Mouse (Mus musculus): ENCODE measurements around the gene Atrn. TPM values are rescaled to one million over a fixed set of nuclear protein-coding genes. Genes with fewer than 3 reads are reported as not detected.

Gene Atrn
- total RNA-seq, 2 experiments from 2014 or later, result 12.8 to 13.1 TPM

DNA sequence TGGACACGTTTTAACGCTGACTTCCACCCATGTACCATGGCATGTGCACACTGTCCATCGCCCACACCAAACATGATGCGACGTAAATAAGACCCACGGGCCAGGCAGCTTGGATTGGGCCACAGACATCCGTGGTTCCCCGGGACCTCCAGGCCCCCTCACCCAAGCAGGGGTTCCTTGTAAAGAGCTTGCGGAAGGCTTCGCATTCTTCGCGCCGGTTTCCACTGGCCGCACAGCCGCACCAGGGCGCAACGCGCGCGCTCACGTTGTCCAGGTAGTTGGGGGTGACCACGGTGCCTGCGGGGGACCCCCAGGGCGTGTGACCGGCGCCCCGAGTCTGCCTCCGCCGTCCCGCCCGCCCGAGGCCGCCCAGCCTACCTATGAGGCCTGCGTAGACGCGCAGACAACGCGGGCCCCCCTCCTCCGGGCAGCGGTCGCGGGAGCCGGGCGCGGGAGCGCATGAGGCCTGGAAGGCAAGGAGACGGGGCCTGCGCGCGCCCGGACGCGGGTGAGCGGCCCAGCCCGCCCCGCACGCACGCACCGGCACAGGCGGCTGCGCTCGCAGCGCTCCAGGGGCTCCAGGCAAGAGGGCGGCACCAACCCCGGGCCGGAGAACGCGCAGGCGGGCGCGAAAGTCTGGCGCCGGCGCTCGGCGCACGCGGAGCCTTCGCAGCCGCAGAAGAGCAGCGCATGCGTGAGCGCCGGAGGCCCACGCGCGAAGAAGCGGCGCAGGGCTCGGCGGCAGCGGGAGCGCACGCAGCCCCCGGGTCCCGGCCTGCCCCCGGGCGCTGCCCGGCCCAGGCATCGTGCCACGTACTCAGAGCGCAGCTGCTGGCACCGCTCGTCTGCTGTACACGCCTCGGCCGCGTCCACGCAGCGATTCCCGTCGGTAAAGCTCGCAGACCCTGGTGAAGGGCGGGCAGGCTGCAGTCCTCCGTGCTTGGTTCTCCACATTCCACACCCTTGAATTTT, 134.8 kb downstream of the Atrn start:
- DNase-seq, result no peak

DNA sequence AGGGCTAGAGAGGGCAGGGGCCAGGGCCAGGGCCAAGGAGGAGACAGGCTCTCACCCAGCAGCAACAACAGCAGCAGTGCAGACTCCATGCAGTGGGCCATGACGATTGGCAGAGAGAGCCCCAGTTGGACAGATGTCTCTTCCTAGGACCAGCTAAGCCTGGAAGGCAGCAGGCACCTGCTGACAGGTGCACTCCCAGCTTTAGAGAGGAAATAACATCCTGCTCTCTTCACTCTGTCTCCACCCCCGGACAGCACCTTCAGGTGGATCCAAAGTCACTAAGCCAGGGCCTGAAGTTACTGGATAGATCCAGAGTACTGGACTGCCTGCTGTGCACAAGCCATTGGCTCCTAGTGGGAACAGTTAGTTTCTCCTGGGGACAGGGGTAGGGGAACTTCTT, 136.7 kb downstream of the Atrn start, which contains the start of gene Gfra4:
Gfra4 (minus strand) TSS at position 101 of the 400 bp plus-strand sequence.
- DNase-seq, result no peak

DNA sequence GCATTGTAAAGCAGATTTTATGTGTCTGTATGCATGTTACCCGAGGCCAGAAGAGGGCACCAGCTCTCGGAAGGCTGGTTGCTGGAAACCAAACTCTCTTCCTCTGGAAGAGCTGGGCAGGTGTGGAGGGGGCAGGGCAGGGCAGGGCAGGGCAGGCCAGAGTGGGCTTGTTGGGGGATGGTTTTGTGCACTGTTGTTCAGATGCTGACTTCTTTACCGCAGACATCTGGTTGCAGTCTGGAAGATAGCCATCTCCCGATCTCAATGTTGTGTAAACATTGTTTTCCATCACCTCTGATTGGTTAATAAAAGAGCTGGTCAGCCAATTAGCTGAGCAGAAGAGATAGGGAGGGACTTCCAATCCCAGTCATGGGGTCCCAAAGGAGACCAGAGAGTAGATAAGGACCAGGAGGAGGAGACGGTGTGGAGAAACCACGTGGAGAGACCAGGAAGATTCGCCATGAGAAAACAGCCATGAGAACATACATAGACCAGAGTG, 138.1 kb downstream of the Atrn start:
- DNase-seq, result no peak

DNA sequence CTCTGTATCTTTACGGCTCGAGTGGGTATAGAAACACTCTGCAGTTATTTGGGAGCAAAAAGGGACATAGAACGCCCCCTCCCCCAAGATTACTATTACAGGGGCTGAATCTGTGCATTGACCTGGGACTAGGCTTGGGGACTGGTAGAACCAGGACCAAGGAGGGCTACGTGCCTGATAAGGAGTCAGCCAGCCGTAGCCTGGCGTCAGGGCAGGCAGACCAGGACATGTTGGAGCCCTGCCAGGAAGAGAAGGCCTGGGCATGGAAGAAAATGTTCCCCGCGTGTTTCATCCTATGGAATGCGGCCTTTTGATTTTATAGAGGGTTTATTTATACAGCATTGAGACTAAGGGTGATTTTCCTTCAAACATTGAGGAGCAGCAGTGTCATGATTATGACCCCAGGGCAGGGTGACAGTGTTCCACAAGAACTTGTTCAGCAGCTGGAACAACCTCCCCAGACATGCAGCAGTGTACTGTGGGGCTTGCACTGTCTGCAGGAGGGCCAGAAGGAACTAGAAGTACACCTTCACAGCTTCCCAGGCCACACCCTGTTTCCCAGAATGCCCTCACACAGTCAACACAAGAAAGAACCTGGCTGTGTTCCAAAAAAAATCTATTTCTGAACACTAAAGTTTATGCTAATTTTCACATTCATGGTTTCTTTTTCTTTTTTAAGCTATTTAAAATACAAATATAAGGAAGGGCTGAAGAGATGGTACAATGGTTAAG, 138.9 kb downstream of the Atrn start:
- DNase-seq, result no peak

DNA sequence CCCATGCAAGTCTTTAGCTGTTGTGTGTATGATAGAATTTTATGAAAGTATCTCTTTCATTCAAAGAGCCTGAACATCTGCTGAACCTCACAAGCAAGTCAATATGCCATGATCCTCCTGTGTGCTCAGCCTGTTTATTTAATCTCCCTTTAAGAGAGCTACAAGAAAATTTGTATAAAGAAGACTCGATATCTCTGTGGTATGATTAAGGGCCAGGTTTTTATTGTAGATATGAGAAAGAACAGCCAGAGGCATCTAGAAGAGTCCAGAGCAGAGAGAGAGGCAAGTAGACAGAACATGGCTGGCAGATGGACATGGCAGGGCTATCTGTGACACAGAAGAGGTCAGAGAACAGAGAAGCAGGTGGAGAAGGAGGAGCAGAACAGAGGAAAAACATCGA, 139.7 kb downstream of the Atrn start:
- no peak for DNase-seq

DNA sequence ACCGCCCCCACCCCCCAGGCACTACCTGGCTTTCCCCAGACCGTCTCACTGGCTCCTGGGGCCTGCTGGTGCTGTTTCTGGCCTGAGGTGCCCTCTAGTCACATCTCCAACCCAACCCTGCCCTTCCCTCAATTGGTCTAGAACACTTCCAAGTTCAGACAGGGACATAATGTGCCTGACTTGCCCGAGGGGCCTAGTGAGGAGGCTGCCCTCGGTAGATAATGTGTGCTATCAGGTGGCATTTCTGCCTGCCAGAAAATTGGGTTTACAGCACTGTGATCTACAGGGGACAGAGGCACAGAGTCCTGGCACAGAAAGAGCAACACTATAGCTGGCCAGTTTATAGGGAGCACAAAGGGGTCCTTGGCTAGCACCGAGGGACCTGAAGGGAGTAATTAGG, 145.7 kb downstream of the Atrn start:
- DNase-seq, result no peak

DNA sequence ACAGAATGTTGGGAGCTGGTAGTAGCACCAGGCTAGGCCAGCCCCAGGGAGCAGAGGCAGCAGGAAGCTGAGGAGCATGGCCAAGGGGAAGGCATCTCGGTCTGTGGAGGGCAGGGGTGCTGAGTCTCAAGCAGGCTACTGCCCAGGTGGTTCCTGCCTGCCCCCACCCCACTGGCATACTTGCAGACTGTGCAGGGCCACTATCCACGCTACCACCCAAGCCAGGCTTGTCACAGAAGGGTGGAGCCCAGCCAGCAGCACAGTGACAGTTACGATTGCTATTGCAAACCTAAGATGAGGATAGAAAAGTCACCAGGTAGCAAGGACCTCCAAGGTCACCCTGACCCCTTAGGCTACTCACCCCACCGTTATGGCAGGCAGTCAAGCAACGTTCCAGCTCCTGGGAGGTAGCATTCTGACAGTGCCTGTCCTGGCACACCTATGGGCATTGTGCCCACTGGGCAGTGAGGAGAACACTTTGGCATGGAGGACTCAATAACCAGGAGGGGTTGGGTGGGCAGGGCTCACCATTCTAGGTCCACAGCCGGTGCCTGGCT, 146.6 kb downstream of the Atrn start:
- no peak for DNase-seq

DNA sequence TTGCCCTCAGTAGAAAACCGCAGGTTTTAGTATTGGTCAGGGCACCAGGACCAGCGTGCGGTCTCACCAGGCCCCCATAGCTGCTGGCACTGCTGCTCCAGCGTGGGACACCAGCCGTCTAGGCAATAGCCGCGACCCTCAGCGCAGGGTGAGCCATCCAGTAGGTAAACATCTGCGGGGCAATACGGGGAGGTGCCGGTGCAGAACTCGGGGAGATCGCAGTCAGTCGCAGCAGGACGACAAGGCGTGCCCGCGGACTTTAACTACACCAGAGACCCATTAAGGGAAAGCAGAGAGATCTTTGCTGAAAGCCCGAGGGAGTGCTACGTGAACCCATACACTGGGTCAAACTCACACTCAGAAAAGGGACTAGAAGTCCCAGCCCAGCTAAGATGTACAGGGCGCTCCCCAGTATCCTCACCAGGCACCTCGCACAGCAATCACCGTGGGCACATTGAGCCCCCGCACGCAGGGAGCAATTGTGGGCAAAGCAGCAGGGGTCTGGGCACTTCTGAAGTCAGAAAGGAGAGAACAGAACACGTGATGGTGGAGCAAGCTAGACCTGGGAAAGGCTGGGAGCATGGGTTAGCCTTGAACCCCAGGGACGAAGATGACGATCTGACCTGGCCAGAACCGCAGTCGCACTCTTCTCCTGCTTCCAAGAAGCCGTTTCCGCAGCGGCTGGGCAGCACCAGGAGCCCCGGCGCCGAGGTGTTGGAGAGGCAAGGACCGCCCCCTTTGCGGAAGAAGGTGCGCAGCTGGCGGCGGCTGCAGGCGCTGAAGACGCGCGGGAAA, 147.8 kb downstream of the Atrn start:
- no peak for DNase-seq

DNA sequence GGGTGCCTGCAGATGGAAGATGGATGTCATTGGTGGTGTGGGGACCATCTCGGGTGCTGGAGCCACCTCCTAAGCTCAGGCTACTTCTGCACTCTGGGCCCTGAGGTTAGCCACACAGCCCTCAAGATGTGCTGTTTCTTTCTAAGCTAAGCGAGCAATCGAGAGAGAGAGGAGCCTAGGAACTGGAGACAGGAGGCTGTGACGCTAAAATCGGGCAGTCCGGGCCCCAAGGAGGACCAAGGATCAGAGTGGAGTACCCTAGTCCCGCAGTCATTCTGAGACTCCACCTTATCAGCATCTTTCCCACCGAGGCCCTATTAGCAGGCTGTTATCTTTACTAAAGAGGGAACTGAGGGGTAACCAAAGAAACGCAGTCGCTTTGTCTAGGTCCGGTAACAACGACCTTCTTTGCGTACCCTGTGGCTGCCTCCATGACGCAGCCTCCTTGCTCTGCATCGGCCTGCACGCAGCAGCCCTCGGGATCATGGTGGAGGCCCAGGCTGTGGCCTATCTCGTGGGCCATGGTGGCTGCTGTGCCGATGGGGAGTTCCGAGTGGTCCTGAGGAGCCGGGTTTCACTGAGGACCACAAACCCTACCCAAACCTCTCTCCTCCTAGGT, 148.5 kb downstream of the Atrn start:
- no peak for DNase-seq

DNA sequence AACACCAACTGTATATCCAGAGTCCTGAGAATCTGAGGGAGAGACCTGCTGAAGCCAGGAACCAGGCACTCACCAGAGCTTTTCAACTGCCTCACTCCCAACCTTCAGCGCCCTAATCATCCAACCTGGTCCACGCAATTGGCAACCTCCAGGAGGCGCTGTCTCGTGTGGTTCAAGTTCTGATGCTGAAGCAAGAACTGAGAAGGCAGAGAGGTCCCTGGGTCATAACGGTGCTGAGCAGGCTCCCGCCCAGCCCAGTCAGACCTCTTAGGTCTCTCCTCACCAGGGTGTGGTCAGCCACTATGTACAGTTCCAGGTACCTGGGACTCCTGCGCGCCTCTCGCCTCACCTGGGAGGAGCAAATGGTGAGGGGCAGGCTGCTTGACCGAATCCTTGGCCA, 149.3 kb downstream of the Atrn start:
- no peak for DNase-seq

DNA sequence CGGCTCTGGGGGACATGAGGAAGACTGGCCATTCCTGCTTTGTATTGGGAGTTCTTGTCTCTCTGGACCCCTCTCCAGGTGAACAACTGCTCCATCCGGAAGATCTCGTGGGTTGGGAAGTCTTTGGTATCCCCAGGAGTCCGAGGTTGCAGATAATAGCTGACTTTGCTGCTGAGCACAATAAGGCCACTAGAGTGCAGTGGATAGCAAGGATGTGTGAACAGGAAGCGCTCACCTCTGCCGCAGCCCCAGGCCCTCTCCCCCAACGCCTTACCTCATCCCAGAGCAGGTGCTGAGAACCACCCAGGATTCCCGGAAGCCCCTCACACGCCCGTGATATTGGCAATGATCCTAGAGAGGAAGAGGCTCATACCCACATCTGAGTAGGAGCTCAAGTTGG, 149.9 kb downstream of the Atrn start:
- no peak for DNase-seq

DNA sequence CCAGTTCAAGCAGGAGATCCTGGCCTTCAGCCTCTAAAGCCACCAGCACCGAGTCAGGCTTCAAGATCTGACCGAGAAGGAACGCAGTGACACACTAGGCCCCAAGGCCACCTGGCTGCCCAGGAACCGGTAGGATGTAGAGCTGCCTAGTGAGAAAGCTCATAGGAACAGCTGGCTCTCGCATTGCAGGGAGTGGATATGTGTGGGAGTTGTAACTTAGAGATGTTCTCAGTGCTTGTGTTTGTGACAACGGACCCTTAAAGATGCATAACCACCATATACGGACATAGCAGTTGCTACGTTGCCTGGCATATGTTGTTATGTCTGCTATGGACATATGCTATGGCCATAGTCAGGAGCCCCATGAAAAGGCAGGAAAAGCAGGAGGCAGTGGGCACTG, 152.4 kb downstream of the Atrn start:
- no peak for DNase-seq

DNA sequence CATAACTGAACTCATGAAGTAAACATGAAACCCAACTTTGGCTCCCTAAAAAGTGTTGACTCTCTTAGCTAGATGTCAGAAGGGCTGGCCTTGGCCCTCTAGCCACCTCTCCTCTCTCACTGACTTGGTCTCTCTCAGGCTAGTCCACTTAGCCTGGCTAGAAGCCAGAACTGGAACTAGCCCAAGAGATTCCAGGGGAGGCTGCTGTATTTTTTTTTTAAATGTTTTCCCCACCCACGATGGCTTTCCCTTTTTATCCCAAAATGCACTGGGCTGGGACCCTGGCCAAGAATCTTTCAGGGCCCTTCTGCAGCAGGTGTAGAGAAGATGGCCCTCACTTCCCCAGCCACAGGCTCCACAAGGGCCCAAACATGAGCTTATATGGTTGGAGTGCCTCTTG, 153.1 kb downstream of the Atrn start:
- peak; percentile 83 for DNase-seq

DNA sequence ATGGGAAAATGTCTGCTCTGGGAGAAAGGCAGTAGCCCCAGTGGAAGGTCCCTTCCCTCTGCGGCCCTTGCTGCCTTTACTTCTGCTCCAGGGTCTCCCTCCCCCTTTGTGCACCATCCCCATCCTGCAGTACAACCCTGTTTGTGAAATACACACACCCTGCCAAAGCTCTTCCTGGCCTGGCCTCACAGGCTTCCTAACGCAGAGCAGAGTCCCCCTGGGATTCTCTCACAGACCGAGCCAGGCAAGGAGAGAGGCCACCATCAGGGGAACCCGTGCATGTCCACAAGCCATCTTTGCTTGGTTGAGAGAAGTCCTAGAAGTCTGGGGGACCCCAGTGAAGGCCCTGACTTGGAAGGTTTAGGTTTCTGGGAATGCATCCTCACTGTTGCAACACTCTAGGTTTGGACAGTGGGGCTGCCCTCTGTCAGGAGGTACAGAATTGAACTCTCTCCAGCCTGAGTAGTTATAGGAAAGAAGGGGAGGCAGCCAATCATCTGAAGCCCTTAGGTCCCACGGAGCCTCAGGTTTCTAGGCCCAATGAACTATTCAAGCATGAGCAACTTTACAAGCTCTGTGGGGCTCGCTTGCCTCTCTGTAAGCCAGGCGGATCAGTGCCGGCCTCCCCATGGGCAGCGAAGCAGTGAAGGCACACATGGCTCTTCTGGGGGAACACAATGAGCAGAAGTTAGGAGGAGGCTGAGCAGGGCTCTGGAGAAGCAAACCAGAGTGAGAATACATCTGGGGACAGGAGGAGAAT, 153.7 kb downstream of the Atrn start:
- peak; percentile 66 for DNase-seq

DNA sequence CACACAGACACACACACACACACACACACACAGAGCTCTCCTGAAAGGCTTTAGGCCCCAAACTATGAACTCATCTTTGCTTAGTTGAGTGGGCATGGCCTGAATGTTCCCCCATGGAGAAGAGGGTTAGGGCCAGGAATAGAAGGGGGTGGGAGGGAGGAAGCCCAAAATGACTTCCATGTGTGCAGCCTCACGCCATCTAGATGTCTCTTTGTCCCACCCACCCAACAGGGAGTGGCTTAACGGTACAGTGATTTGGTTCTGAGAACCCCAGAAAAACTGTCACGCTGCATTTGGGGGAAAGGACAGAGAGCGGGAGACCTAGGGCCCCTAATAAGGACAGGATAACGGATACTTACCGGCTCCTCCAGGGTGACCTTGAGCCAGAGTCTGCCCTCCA, 154.5 kb downstream of the Atrn start:
- DNase-seq, result no peak

DNA sequence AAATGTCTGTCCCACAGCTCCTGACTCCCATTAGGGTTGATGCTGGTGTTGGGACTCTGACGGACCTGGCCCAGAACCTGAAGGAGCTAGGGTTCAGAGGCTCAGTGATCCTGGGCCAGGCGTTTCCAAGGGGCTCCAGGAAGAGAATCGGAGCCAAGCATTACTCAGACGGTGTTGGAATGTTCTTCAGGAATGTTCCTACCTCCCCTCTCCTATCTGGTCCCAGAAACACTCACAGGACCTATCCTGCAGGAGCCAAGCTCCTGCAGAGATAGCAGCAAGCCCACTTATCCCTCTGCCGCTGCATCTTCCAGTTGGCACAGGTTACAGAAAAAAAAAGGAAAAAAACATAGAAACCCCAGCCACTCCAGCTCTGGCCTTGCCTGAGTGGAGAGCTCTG, 155.3 kb downstream of the Atrn start:
- no peak for DNase-seq

DNA sequence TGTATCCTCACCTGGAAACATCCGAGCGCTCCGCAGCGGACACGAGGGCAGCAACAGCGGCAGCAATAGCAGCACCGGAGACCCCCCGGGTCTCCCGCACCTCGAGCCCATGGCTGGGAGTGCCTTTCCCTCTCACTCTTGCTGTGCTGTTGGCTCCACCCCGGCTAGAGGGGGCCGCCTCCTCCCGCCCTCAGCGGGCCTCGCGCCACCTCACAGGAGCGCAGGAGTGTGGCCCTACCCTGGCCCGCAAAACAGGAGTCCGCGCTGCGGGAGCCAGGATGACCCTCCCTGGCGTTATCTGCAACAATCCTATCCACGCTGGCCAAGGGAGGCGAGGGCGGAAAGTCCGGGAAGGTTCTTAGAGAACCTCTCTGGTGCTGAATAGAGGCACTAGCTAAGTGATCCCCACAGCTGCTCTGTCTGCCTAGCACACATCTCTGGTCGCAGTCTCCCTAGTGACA, 157.1 kb downstream of the Atrn start, which contains the start of gene Adam33:
Adam33 (minus strand) TSS at position 411 of the 461 bp plus-strand sequence.
- DNase-seq, result no peak

DNA sequence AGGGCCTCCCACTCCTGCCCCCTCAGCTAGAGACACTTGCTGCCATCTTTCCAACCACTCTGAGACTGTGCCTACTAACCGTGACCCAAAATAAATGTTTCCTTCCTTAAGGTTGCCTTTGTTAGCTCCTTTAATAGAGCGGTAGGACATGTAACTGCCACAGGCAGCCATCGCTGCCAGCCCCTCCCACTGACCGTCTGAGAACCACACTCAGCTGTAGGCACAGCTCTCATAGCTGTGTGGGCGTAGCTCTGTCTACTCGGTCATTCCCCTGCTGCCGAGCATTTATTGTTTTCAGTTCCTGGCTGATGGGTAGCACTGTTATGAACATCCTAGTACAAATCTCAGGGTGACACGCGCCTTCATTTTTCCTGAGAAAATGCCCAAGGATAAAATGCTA, 160.0 kb downstream of the Atrn start:
- DNase-seq, result no peak

DNA sequence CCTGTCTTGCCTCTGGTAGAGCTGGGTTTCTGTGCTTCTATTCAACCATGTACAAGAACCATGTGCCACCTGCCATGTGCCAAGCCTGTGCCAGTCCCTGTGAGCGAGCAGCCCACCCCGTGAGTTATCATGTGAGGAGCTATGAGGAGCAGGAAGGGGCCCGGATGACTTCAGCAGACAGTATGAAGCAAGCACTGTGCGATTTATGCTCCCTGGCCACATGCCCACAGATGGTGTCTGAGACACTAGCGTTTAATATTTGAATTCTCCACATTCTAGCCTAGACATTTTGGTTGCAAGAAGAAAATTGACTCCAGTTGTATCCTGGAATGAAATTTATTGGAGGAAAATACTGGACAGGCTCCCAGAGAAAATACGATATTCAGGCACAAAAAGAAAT, 161.2 kb downstream of the Atrn start:
- no peak for DNase-seq

DNA sequence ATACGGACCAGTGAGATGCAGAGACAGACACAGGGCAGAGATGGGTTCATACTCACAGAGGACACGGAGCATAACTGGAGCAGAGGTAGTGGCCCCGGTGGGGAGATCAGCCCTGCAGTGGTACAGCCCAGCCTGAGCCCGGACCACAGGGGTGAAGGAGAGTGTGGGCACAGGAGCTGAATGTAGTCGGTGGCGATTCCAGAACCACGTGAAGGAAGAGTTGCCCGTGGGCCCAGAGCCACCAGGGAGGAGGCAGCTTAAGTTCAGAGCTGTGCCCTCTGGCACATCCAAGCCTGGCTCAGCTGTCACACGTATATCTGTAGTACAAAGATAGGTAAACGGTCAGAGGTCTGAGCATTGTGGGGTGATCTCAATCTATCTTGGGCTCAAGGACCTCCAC, 166.2 kb downstream of the Atrn start:
- DNase-seq, result no peak
